Mouse (Mus musculus): ENCODE results near the gene Il4i1. TPM values are rescaled to one million over a fixed set of nuclear protein-coding genes. Genes with fewer than 3 reads are reported as not detected.

Il4i1 gene
- polyA plus RNA-seq, 1 experiment from 2014 or later = 0.52 TPM

- ATAC-seq (replicated peaks; ENCODE audit: insufficient number of reproducible peaks, low FRiP score, low TSS enrichment, low read depth) = no peak
- no peaks in the 10 kb centered on the region for H3K9me3 ChIP-seq (replicated peaks; ENCODE audit: control insufficient read depth, low read length)
These were observed 26.1 kb upstream of the Il4i1 start for GRCm38 (mm10) chr7:44790066-44790465.

DNA sequence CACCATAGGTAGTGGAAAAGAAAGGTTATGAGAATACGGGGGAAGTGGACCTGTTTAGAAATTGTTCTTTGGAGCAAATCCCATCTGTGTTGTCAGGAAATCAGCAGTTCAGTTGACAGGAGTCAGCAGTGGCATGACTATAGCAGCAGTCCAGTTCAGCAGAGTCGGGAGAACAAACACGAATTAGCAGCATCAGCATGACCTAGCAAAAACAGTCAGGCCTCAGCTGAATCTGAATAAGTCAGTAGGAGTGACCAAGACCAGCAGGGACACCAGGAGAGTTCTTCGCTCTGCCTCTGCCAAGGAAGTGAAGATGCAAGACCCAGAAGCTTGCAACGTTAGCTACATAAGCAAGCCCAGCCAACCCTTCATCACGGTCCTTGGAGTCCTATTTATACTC is 23.4 kb upstream of the Il4i1 start:
- no peak for DNase-seq (ENCODE audit: low spot score)
- Histone ChIP-seq H3K27ac (replicated peaks; ENCODE audit: low read depth, low read length) (no peak overlapping the region), H3K9ac (replicated peaks; ENCODE audit: low read length) (no peak overlapping the region), H3K4me2 (ENCODE audit: low read depth, low read length) (no peak overlapping the region), H3K4me3 (ENCODE audit: low read depth, low read length) (no peak overlapping the region), H3K9me3 (replicated peaks; ENCODE audit: control insufficient read depth, low read length) (no peaks in the 10 kb centered on the region), H3K4me1 (ENCODE audit: control insufficient read depth, insufficient read depth, low read length) (no peaks in the 10 kb centered on the region), H3K27me3 (ENCODE audit: control insufficient read depth, insufficient read depth, low read length) (no peaks in the 10 kb centered on the region), H3K36me3 (replicated peaks; ENCODE audit: control insufficient read depth, insufficient read depth, low read depth, low read length) (no peaks in the 10 kb centered on the region)
- no peak for ATAC-seq (replicated peaks; ENCODE audit: insufficient number of reproducible peaks, low FRiP score, low TSS enrichment, low read depth)
- WGBS = 84% methylated on average over 6 of the region's 6 CpGs

More at GRCm38 (mm10) chr7:44790066-44790465, 26.1 kb upstream of the Il4i1 start:
- no peak for DNase-seq (ENCODE audit: low spot score)
- H3K4me3 ChIP-seq (ENCODE audit: low read depth, low read length) = no peak overlapping the region
- WGBS = 54% methylated on average over 4 of the region's 4 CpGs
- no peak overlapping the region for H3K4me2 ChIP-seq (ENCODE audit: low read depth, low read length)
- H3K27me3 ChIP-seq (ENCODE audit: control insufficient read depth, insufficient read depth, low read length) = no peaks in the 10 kb centered on the region
- no peaks in the 10 kb centered on the region for H3K4me1 ChIP-seq (ENCODE audit: control insufficient read depth, insufficient read depth, low read length)
- no peaks in the 10 kb centered on the region for H3K36me3 ChIP-seq (replicated peaks; ENCODE audit: control insufficient read depth, insufficient read depth, low read depth, low read length)
- H3K27ac ChIP-seq (replicated peaks; ENCODE audit: low read depth, low read length) = no peak overlapping the region
- H3K9ac ChIP-seq (replicated peaks; ENCODE audit: low read length) = no peak overlapping the region

DNA sequence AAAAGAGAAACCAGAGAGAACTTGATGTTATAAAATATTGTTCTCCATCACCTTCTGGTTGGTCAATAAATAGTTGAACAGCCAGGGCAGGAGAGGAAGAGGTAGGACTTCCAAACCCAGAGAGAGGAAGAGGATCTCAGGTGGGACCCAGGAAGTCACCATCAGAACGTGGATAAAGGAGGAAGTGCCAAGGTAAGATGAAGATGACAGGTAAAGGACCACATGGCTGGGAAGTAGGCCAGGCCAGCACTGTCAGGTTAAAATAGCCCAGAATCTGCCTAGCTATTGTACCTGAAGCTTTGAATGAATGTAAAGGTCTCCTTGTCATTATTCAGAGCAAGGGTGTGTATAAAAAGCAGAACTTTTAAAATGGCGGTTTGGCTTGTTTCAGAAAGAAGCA is 7.3 kb upstream of the Il4i1 start:
- no peak overlapping the region for H3K27ac ChIP-seq (replicated peaks; ENCODE audit: low read depth, low read length)
- no peaks in the 10 kb centered on the region for H3K27me3 ChIP-seq (ENCODE audit: control insufficient read depth, insufficient read depth, low read length)
- no peak overlapping the region for H3K4me2 ChIP-seq (ENCODE audit: low read depth, low read length)
- H3K9me3 ChIP-seq (replicated peaks; ENCODE audit: control insufficient read depth, low read length) = no peaks in the 10 kb centered on the region
- DNase-seq (ENCODE audit: low spot score) (no peak), ATAC-seq (replicated peaks; ENCODE audit: insufficient number of reproducible peaks, low FRiP score, low TSS enrichment, low read depth) (no peak)
- no peak overlapping the region for H3K4me3 ChIP-seq (ENCODE audit: low read depth, low read length)
- no peak overlapping the region for H3K9ac ChIP-seq (replicated peaks; ENCODE audit: low read length)
- no peaks in the 10 kb centered on the region for H3K36me3 ChIP-seq (replicated peaks; ENCODE audit: control insufficient read depth, insufficient read depth, low read depth, low read length)
- no peaks in the 10 kb centered on the region for H3K4me1 ChIP-seq (ENCODE audit: control insufficient read depth, insufficient read depth, low read length)
- WGBS = 78% methylated on average over 2 of the region's 2 CpGs

DNA sequence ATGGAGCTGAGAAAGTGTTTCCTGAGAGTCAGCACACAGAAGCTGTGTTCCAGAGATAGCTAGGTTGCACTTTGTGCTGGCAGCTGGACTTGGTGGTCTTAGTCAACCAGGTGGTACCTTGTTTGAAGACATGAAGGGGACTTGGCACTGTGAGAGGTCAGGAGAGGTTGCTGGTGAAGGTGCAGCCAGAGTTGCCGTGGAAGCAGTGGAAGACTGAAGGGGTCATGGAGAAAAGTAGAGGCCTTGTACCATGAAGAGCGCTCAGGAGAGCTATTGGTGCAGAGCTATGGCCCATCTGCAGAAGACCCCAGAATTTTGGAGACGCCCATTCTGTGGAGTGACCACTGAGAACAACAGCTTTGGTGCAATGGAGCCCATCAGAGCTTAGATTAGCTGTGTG is 6.7 kb upstream of the Il4i1 start:
- no peak overlapping the region for H3K4me2 ChIP-seq (ENCODE audit: low read depth, low read length)
- WGBS = 86% methylated on average over 3 of the region's 3 CpGs
- no peaks in the 10 kb centered on the region for H3K27me3 ChIP-seq (ENCODE audit: control insufficient read depth, insufficient read depth, low read length)
- no peak overlapping the region for H3K4me3 ChIP-seq (ENCODE audit: low read depth, low read length)
- H3K4me1 ChIP-seq (ENCODE audit: control insufficient read depth, insufficient read depth, low read length) = no peaks in the 10 kb centered on the region
- ATAC-seq (replicated peaks; ENCODE audit: insufficient number of reproducible peaks, low FRiP score, low TSS enrichment, low read depth) = no peak
- no peak overlapping the region for H3K9ac ChIP-seq (replicated peaks; ENCODE audit: low read length)
- no peak for DNase-seq (ENCODE audit: low spot score)
- no peak overlapping the region for H3K27ac ChIP-seq (replicated peaks; ENCODE audit: low read depth, low read length)
- H3K9me3 ChIP-seq (replicated peaks; ENCODE audit: control insufficient read depth, low read length) = no peaks in the 10 kb centered on the region
- H3K36me3 ChIP-seq (replicated peaks; ENCODE audit: control insufficient read depth, insufficient read depth, low read depth, low read length) = no peaks in the 10 kb centered on the region

- no peak for ATAC-seq (replicated peaks; ENCODE audit: insufficient number of reproducible peaks, low FRiP score, low TSS enrichment, low read depth)
- H3K36me3 ChIP-seq (replicated peaks; ENCODE audit: control insufficient read depth, insufficient read depth, low read depth, low read length) = no peaks in the 10 kb centered on the region
- H3K9ac ChIP-seq (replicated peaks; ENCODE audit: low read length) = no peak overlapping the region
- H3K4me3 ChIP-seq (ENCODE audit: low read depth, low read length) = no peak overlapping the region
- WGBS = 76% methylated on average over 4 of the region's 4 CpGs
- H3K27ac ChIP-seq (replicated peaks; ENCODE audit: low read depth, low read length) = no peak overlapping the region
- H3K4me1 ChIP-seq (ENCODE audit: control insufficient read depth, insufficient read depth, low read length) = peaks cover 4% of the 10 kb centered on the region; the same call in 1 of the 2 replicates
- H3K27me3 ChIP-seq (ENCODE audit: control insufficient read depth, insufficient read depth, low read length) = no peaks in the 10 kb centered on the region
- no peaks in the 10 kb centered on the region for H3K9me3 ChIP-seq (replicated peaks; ENCODE audit: control insufficient read depth, low read length)
- no peak for DNase-seq (ENCODE audit: low spot score)
- H3K4me2 ChIP-seq (ENCODE audit: low read depth, low read length) = no peak overlapping the region
These were observed 5.8 kb upstream of the Il4i1 start for GRCm38 (mm10) chr7:44810365-44810764.

- DNase-seq (ENCODE audit: low spot score) (no peak), ATAC-seq (replicated peaks; ENCODE audit: insufficient number of reproducible peaks, low FRiP score, low TSS enrichment, low read depth) (no peak)
- Histone ChIP-seq H3K27ac (replicated peaks; ENCODE audit: low read depth, low read length) (no peak overlapping the region), H3K36me3 (replicated peaks; ENCODE audit: control insufficient read depth, insufficient read depth, low read depth, low read length) (no peaks in the 10 kb centered on the region), H3K4me1 (ENCODE audit: control insufficient read depth, insufficient read depth, low read length) (peaks cover 4% of the 10 kb centered on the region; the same call in 1 of the 2 replicates), H3K27me3 (ENCODE audit: control insufficient read depth, insufficient read depth, low read length) (no peaks in the 10 kb centered on the region), H3K4me2 (ENCODE audit: low read depth, low read length) (no peak overlapping the region), H3K4me3 (ENCODE audit: low read depth, low read length) (no peak overlapping the region), H3K9ac (replicated peaks; ENCODE audit: low read length) (no peak overlapping the region), H3K9me3 (replicated peaks; ENCODE audit: control insufficient read depth, low read length) (no peaks in the 10 kb centered on the region)
- 84% methylated on average over 7 of the region's 7 CpGs for WGBS
These were observed 5.2 kb upstream of the Il4i1 start for GRCm38 (mm10) chr7:44810819-44811557.

GRCm38 (mm10) chr7:44812651-44813325 is 3.4 kb upstream of the Il4i1 start:
- ATAC-seq (replicated peaks; ENCODE audit: insufficient number of reproducible peaks, low FRiP score, low TSS enrichment, low read depth) (no peak), DNase-seq (ENCODE audit: low spot score) (no peak)
- H3K9me3 ChIP-seq (replicated peaks; ENCODE audit: control insufficient read depth, low read length) = no peaks in the 10 kb centered on the region
- no peaks in the 10 kb centered on the region for H3K36me3 ChIP-seq (replicated peaks; ENCODE audit: control insufficient read depth, insufficient read depth, low read depth, low read length)
- no peak overlapping the region for H3K4me3 ChIP-seq (ENCODE audit: low read depth, low read length)
- H3K27ac ChIP-seq (replicated peaks; ENCODE audit: low read depth, low read length) = no peak overlapping the region
- WGBS = 87% methylated on average over 20 of the region's 20 CpGs
- no peaks in the 10 kb centered on the region for H3K27me3 ChIP-seq (ENCODE audit: control insufficient read depth, insufficient read depth, low read length)
- H3K4me2 ChIP-seq (ENCODE audit: low read depth, low read length) = no peak overlapping the region
- no peak overlapping the region for H3K9ac ChIP-seq (replicated peaks; ENCODE audit: low read length)
- peaks cover 8% of the 10 kb centered on the region for H3K4me1 ChIP-seq (ENCODE audit: control insufficient read depth, insufficient read depth, low read length)

DNA sequence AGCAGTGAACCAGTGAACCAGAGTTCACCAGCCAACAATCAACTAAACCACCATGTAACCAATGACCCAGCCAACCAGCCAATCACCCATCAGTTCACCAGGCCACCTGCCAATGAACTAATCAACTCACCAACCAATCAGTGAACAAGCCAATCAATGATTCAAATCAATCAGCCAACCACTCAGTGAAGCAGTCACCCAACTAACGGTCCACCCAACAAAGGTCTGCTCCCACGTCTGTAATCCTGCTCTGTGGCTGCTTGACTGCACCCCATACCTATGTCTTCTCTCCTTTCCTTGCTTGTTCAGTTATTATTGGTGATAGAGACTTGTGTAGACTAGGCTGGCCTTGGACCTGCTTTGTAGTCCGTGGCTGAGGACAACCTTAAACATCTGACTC is 2.2 kb upstream of the Il4i1 start:
- Histone ChIP-seq H3K27me3 (ENCODE audit: control insufficient read depth, insufficient read depth, low read length) (no peaks in the 10 kb centered on the region), H3K9ac (replicated peaks; ENCODE audit: low read length) (no peak overlapping the region), H3K9me3 (replicated peaks; ENCODE audit: control insufficient read depth, low read length) (no peaks in the 10 kb centered on the region), H3K4me2 (ENCODE audit: low read depth, low read length) (no peak overlapping the region), H3K4me1 (ENCODE audit: control insufficient read depth, insufficient read depth, low read length) (peaks cover 14% of the 10 kb centered on the region), H3K36me3 (replicated peaks; ENCODE audit: control insufficient read depth, insufficient read depth, low read depth, low read length) (no peaks in the 10 kb centered on the region), H3K27ac (replicated peaks; ENCODE audit: low read depth, low read length) (no peak overlapping the region), H3K4me3 (ENCODE audit: low read depth, low read length) (no peak overlapping the region)
- ATAC-seq (replicated peaks; ENCODE audit: insufficient number of reproducible peaks, low FRiP score, low TSS enrichment, low read depth) (no peak), DNase-seq (ENCODE audit: low spot score) (no peak)
- WGBS = 93% methylated on average over 3 of the region's 3 CpGs
